In the genomic region with DNA sequence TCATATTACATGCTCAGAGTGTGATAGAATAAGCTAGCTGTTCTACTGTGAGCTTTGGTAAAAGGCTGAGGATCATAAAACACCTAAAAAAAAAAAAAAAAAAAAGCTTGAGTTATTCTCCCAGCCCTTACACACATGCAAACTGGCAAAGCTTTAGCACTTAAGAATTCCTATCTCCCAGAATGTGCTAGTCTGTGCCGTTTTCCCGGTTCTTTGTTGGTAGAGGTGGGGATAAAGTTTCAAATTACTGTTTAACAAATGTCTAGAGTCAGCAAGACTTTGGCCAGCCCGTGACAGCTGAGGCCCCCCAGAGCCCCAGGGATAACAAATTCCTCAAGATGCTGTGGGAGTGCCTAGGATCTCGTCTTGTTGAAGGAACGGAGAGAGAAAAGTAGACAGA, we compare ENCODE assay signal across 17 mouse cellular contexts.
DNase-seq lines count a peak whose midpoint lies in the region; ATAC-seq and TF ChIP-seq lines count a peak whose summit lies in the region.
"Had no signal": no experiment of that assay in that cellular context is flagged by ENCODE, and none has a peak within 500 bp of the region (broad histone marks: within the 10 kb centered on the region; RNA-seq: fewer than 3 reads in every experiment).

No protein-coding gene starts in this region.

- no peaks in the 10 kb centered on the region for H3K27me3 ChIP-seq in kidney, embryonic 15.5 days
- no peaks in the 10 kb centered on the region for H3K27me3 ChIP-seq in limb, embryonic 14.5 days (ENCODE audit: control insufficient read depth, insufficient read depth, low read length)
- H3K27me3 ChIP-seq: heart, embryonic 13.5 days; hindbrain, embryonic 12.5 days; limb, embryonic 15.5 days; midbrain, embryonic 12.5 days had no signal

- no peak for TF ChIP-seq POLR2A in limb, embryonic 14.5 days (IDR thresholded peaks at IDR 0.05; ENCODE audit: borderline replicate concordance, extremely low read depth, insufficient read depth, insufficient read length)

- no peak overlapping the region for H3K4me2 ChIP-seq in kidney, embryonic 15.5 days
- no peak overlapping the region for H3K4me2 ChIP-seq in limb, embryonic 14.5 days (replicated peaks; ENCODE audit: low read depth, low read length, severe bottlenecking)
- H3K4me2 ChIP-seq: heart, embryonic 13.5 days; hindbrain, embryonic 12.5 days; limb, embryonic 15.5 days; midbrain, embryonic 12.5 days had no signal

- TF ChIP-seq CTCF in left cerebral cortex, adult 2 months (IDR thresholded peaks at IDR 0.05), result no peak

- intact Hi-C loops in left cerebral cortex, adult 2 months (cut with DNase I), result no loop called here

- H3K36me3 ChIP-seq in kidney, embryonic 15.5 days, result no peaks in the 10 kb centered on the region
- H3K36me3 ChIP-seq in limb, embryonic 14.5 days (ENCODE audit: control insufficient read depth, insufficient read depth, low read length), result no peaks in the 10 kb centered on the region
- H3K36me3 ChIP-seq: heart, embryonic 13.5 days; hindbrain, embryonic 12.5 days; limb, embryonic 15.5 days; midbrain, embryonic 12.5 days had no signal

- ATAC-seq in kidney, embryonic 15.5 days (replicated peaks; ENCODE audit: low FRiP score), result peak; percentile 81
- ATAC-seq in limb, embryonic 14.5 days (ENCODE audit: low FRiP score, low read depth), result peak; percentile 72; the same call in 1 of the 2 replicates
- ATAC-seq: forebrain, postnatal 0 days had no signal

- no peak overlapping the region for H3K4me3 ChIP-seq in kidney, embryonic 15.5 days (replicated peaks)
- H3K4me3 ChIP-seq in limb, embryonic 14.5 days (replicated peaks; ENCODE audit: low read length), result no peak overlapping the region
- H3K4me3 ChIP-seq in left cerebral cortex, adult 2 months, result no peak overlapping the region
- H3K4me3 ChIP-seq: heart, embryonic 13.5 days; hindbrain, embryonic 12.5 days; limb, embryonic 15.5 days; midbrain, embryonic 12.5 days; myocyte had no signal

- peak; percentile 43 for DNase-seq in kidney, adult 11 months
- no peak for DNase-seq in kidney, adult 18-20 months
- peak; percentile 40 for DNase-seq in embryo, embryonic 9.5 days (ENCODE audit: extremely low spot score)
- DNase-seq in limb, embryonic 14.5 days (ENCODE audit: low spot score), result peak; percentile 27
- DNase-seq in left cerebral cortex, adult 2 months (ENCODE audit: extremely low spot score in 1 of 2, low spot score in 2 of 2), result no peak
- no peak for DNase-seq in adrenal gland, adult 18-20 months (ENCODE audit: low spot score in 2 of 2)
- DNase-seq in thymus, postnatal 25 days, result no peak
- DNase-seq: adrenal gland, postnatal 25 days; cerebellum, postnatal 25 days; forebrain, postnatal 0 days; gastrocnemius, postnatal 14 days had no signal

- H3K9me3 ChIP-seq in kidney, embryonic 15.5 days (replicated peaks), result no peaks in the 10 kb centered on the region
- H3K9me3 ChIP-seq in limb, embryonic 14.5 days (ENCODE audit: control insufficient read depth, low read length), result no peaks in the 10 kb centered on the region
- H3K9me3 ChIP-seq: heart, embryonic 13.5 days; hindbrain, embryonic 12.5 days; limb, embryonic 15.5 days; midbrain, embryonic 12.5 days had no signal

- WGBS in kidney, embryonic 15.5 days, result 12% methylated on average over 5 of the region's 5 CpGs
- WGBS in limb, embryonic 14.5 days, result 5% methylated on average over 5 of the region's 5 CpGs

- H3K4me1 ChIP-seq in kidney, embryonic 15.5 days, result peaks cover 10% of the 10 kb centered on the region
- peaks cover 13% of the 10 kb centered on the region for H3K4me1 ChIP-seq in limb, embryonic 14.5 days (ENCODE audit: control insufficient read depth, insufficient read depth, low read length)
- H3K4me1 ChIP-seq: heart, embryonic 13.5 days; hindbrain, embryonic 12.5 days; midbrain, embryonic 12.5 days had no signal

- 0 out of 2 replicates have a peak overlapping the region, but pooled peaks have one; percentile 39 for H3K27ac ChIP-seq in kidney, embryonic 15.5 days
- H3K27ac ChIP-seq in limb, embryonic 14.5 days (replicated peaks; ENCODE audit: low read depth, low read length), result no peak overlapping the region
- no peak overlapping the region for H3K27ac ChIP-seq in left cerebral cortex, adult 2 months
- H3K27ac ChIP-seq: heart, embryonic 13.5 days; hindbrain, embryonic 12.5 days; limb, embryonic 15.5 days; midbrain, embryonic 12.5 days had no signal

- no peak overlapping the region for H3K9ac ChIP-seq in kidney, embryonic 15.5 days
- no peak overlapping the region for H3K9ac ChIP-seq in limb, embryonic 14.5 days (ENCODE audit: low read depth, low read length, severe bottlenecking)
- H3K9ac ChIP-seq: forebrain, postnatal 0 days; heart, embryonic 13.5 days; hindbrain, embryonic 12.5 days; limb, embryonic 15.5 days; midbrain, embryonic 12.5 days had no signal

Comparison
In these comparisons a context has a peak if more than half of its experiments do, and no peak if none do; other contexts are left out.
1. DNase-seq: peak in kidney, adult 11 months (single experiment), embryo, embryonic 9.5 days (single experiment) and limb, embryonic 14.5 days (single experiment); none in kidney, adult 18-20 months (single experiment), left cerebral cortex, adult 2 months (0 of 2), adrenal gland, adult 18-20 months (0 of 2) and thymus, postnatal 25 days (single experiment).